26 mouse cellular contexts compared by ENCODE assay signal in the genomic region with DNA sequence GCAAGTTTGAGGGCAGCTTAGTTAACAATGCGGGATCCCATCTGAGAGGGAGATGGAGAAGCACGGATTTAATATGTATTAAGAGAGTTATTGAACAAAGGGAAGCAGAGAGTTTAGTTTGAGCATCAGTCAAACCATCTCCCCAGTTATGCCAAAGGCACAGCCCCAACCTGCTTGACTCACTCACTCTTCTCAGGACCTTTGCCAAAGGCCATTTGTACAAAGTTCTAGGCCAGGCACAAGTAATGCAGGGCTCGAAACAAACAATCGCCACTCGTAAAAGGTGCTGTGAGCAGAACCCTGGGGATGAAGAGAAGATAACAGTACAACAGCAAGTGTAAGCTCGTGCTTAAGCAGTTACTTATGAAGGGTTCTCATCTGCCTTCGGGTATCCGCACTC. TPM values are rescaled to one million over a fixed set of nuclear protein-coding genes. Genes with fewer than 3 reads are reported as not detected.
DNase-seq lines count a peak whose midpoint lies in the region; ATAC-seq and TF ChIP-seq lines count a peak whose summit lies in the region.
"Had no signal": no experiment of that assay in that cellular context is flagged by ENCODE, and none has a peak within 500 bp of the region (broad histone marks: within the 10 kb centered on the region; RNA-seq: fewer than 3 reads in every experiment).

No protein-coding gene starts in this region.

- TF ChIP-seq CTCF in liver, postnatal 0 days (IDR thresholded peaks at IDR 0.05; ENCODE audit: low read depth): no peak

- no peaks in the 10 kb centered on the region for H3K27me3 ChIP-seq in liver, postnatal 0 days (ENCODE audit: insufficient read depth, low read length)
- H3K27me3 ChIP-seq in liver, embryonic 12.5 days (replicated peaks): no peaks in the 10 kb centered on the region
- H3K27me3 ChIP-seq in embryonic facial prominence, embryonic 10.5 days (replicated peaks; ENCODE audit: low read depth, poor library complexity, severe bottlenecking): no peaks in the 10 kb centered on the region
- H3K27me3 ChIP-seq: embryonic facial prominence, embryonic 12.5 days; forebrain, embryonic 13.5 days; forebrain, embryonic 15.5 days had no signal

- 84% methylated on average over 8 of the region's 8 CpGs for WGBS in liver, postnatal 0 days (ENCODE audit: insufficient replicate concordance)
- 89% methylated on average over 8 of the region's 8 CpGs for WGBS in liver, embryonic 12.5 days (ENCODE audit: insufficient replicate concordance)
- 87% methylated on average over 8 of the region's 8 CpGs for WGBS in embryonic facial prominence, embryonic 10.5 days

- peaks cover 6% of the 10 kb centered on the region for H3K4me1 ChIP-seq in liver, postnatal 0 days (ENCODE audit: insufficient read depth)
- H3K4me1 ChIP-seq in liver, embryonic 12.5 days: no peaks in the 10 kb centered on the region
- H3K4me1 ChIP-seq in embryonic facial prominence, embryonic 10.5 days: no peaks in the 10 kb centered on the region
- H3K4me1 ChIP-seq: embryonic facial prominence, embryonic 12.5 days; forebrain, embryonic 13.5 days; forebrain, embryonic 15.5 days had no signal

- H3K27ac ChIP-seq in liver, postnatal 0 days (ENCODE audit: low read depth): no peak overlapping the region
- H3K27ac ChIP-seq in liver, embryonic 12.5 days: no peak overlapping the region
- H3K27ac ChIP-seq in embryonic facial prominence, embryonic 10.5 days (replicated peaks): no peak overlapping the region
- H3K27ac ChIP-seq: embryonic facial prominence, embryonic 12.5 days; forebrain, embryonic 13.5 days; forebrain, embryonic 15.5 days had no signal

- no peak overlapping the region for H3K4me3 ChIP-seq in liver, postnatal 0 days (ENCODE audit: low read depth, low read length)
- no peak overlapping the region for H3K4me3 ChIP-seq in liver, embryonic 12.5 days
- no peak overlapping the region for H3K4me3 ChIP-seq in embryonic facial prominence, embryonic 10.5 days
- H3K4me3 ChIP-seq: embryonic facial prominence, embryonic 12.5 days; forebrain, embryonic 13.5 days; forebrain, embryonic 15.5 days had no signal

- H3K4me2 ChIP-seq in liver, postnatal 0 days (ENCODE audit: low read depth, low read length): no peak overlapping the region
- no peak overlapping the region for H3K4me2 ChIP-seq in liver, embryonic 12.5 days
- H3K4me2 ChIP-seq: embryonic facial prominence, embryonic 12.5 days; forebrain, embryonic 13.5 days; forebrain, embryonic 15.5 days had no signal

- ATAC-seq in liver, postnatal 0 days: no peak
- ATAC-seq in liver, embryonic 12.5 days: no peak
- ATAC-seq: forebrain, embryonic 13.5 days; forebrain, embryonic 15.5 days; forebrain, postnatal 0 days had no signal

- H3K9ac ChIP-seq in liver, postnatal 0 days (replicated peaks): 0 out of 2 replicates have a peak overlapping the region, but pooled peaks have one; percentile 12
- no peak overlapping the region for H3K9ac ChIP-seq in liver, embryonic 12.5 days
- H3K9ac ChIP-seq: embryonic facial prominence, embryonic 12.5 days; forebrain, embryonic 13.5 days; forebrain, embryonic 15.5 days; forebrain, postnatal 0 days had no signal

- H3K9me3 ChIP-seq in liver, postnatal 0 days (ENCODE audit: low read length): no peaks in the 10 kb centered on the region
- H3K9me3 ChIP-seq in liver, embryonic 12.5 days (replicated peaks): no peaks in the 10 kb centered on the region
- no peaks in the 10 kb centered on the region for H3K9me3 ChIP-seq in embryonic facial prominence, embryonic 10.5 days
- H3K9me3 ChIP-seq: embryonic facial prominence, embryonic 12.5 days; forebrain, embryonic 13.5 days; forebrain, embryonic 15.5 days had no signal

- H3K36me3 ChIP-seq in liver, postnatal 0 days (replicated peaks; ENCODE audit: insufficient read depth, low read length): peaks cover 8% of the 10 kb centered on the region
- H3K36me3 ChIP-seq in liver, embryonic 12.5 days: peaks cover 52% of the 10 kb centered on the region
- H3K36me3 ChIP-seq in embryonic facial prominence, embryonic 10.5 days (replicated peaks): peaks cover 59% of the 10 kb centered on the region
- H3K36me3 ChIP-seq: forebrain, embryonic 15.5 days had no signal

- no peak for TF ChIP-seq EP300 in liver, postnatal 0 days (IDR thresholded peaks at IDR 0.05; ENCODE audit: low read depth)

- DNase-seq in adrenal gland, adult 2 months: peak; percentile 59
- DNase-seq in adrenal gland, postnatal 4 days (ENCODE audit: low spot score in 2 of 2): no peak
- peak; percentile 20 to 34 for DNase-seq in adrenal gland, postnatal 36 days
- DNase-seq in adrenal gland, postnatal 10 days: no peak
- DNase-seq in liver, postnatal 0 days: no peak
- DNase-seq in embryonic facial prominence, embryonic 10.5 days (ENCODE audit: low spot score): peak; percentile 5
- DNase-seq: adrenal gland, postnatal 25 days; B cell, adult 2 months; cerebellum, adult 11 months; cerebellum, adult 18-20 months; cerebellum, adult 8-10 months; cerebellum, adult 9-11 months; cerebellum, postnatal 14 days; cerebellum, postnatal 36 days; embryo, embryonic 11 days; forebrain, postnatal 0 days had no signal

RNA-seq across cellular contexts. Expression of gene Tmem59, which starts 25.6 kb away (rescaled TPM):
- total RNA-seq in adrenal gland, adult 2 months (2021): 100 to 1,000 TPM; 274 to 379 TPM
- polyA plus RNA-seq in adrenal gland, adult 2 months (2012; rRNA removed): 746 and 999 TPM in 2 replicates
- total RNA-seq in adrenal gland, postnatal 4 days (2021): 100 to 1,000 TPM; 332 to 354 TPM
- 100 to 1,000 TPM; 345 to 431 TPM for total RNA-seq in adrenal gland, postnatal 36 days (2021)
- total RNA-seq in adrenal gland, postnatal 10 days (2021): 100 to 1,000 TPM; 288 to 289 TPM
- 282 and 296 TPM in 2 replicates for polyA plus RNA-seq in liver, postnatal 0 days (2015; fragmentation: Nextera tagmentation; extraction: Ambion mirVana)
- 159 and 165 TPM in 2 replicates for polyA plus RNA-seq in liver, embryonic 12.5 days (2016; fragmentation: Nextera tagmentation; extraction: Ambion mirVana)
- polyA plus RNA-seq in embryonic facial prominence, embryonic 10.5 days (2016; fragmentation: Nextera tagmentation; extraction: Ambion mirVana): 266 and 281 TPM in 2 replicates

RNA-seq across cellular contexts. Expression of gene Tceanc2, which starts 26.3 kb away (rescaled TPM):
- 10 to 100 TPM; 22.7 to 26.7 TPM for total RNA-seq in adrenal gland, adult 2 months (2021)
- 5.3 and 5.4 TPM in 2 replicates for polyA plus RNA-seq in adrenal gland, adult 2 months (2012; rRNA removed)
- 10 to 100 TPM; 28.4 to 34.3 TPM for total RNA-seq in adrenal gland, postnatal 4 days (2021)
- 10 to 100 TPM; 20.2 to 27.3 TPM for total RNA-seq in adrenal gland, postnatal 36 days (2021)
- 10 to 100 TPM; 22.4 to 22.8 TPM for total RNA-seq in adrenal gland, postnatal 10 days (2021)
- polyA plus RNA-seq in liver, postnatal 0 days (2015; fragmentation: Nextera tagmentation; extraction: Ambion mirVana): 12.7 TPM in 2 replicates
- polyA plus RNA-seq in liver, embryonic 12.5 days (2016; fragmentation: Nextera tagmentation; extraction: Ambion mirVana): 11.8 and 13.8 TPM in 2 replicates
- 20.7 and 42.7 TPM in 2 replicates for polyA plus RNA-seq in embryonic facial prominence, embryonic 10.5 days (2016; fragmentation: Nextera tagmentation; extraction: Ambion mirVana)

RNA-seq across cellular contexts. Expression of gene Cdcp2, which starts 55.9 kb away (rescaled TPM):
- not detected for total RNA-seq in adrenal gland, adult 2 months (2021)
- polyA plus RNA-seq in adrenal gland, adult 2 months (2012; rRNA removed): 0.06 and 0.08 TPM in 2 replicates
- under 1 TPM in 1 of 2 experiments, not detected in 1; 0.14 TPM for total RNA-seq in adrenal gland, postnatal 4 days (2021)
- not detected for total RNA-seq in adrenal gland, postnatal 36 days (2021)
- total RNA-seq in adrenal gland, postnatal 10 days (2021): under 1 TPM in 1 of 2 experiments, not detected in 1; 0.12 TPM
- polyA plus RNA-seq in liver, postnatal 0 days (2015; fragmentation: Nextera tagmentation; extraction: Ambion mirVana): not detected in 2 replicates
- polyA plus RNA-seq in liver, embryonic 12.5 days (2016; fragmentation: Nextera tagmentation; extraction: Ambion mirVana): not detected in 2 replicates
- 0.21 and 0.22 TPM in 2 replicates for polyA plus RNA-seq in embryonic facial prominence, embryonic 10.5 days (2016; fragmentation: Nextera tagmentation; extraction: Ambion mirVana)
- total RNA-seq: adrenal gland, postnatal 25 days; common myeloid progenitor, adult 5-6 weeks; forebrain, postnatal 0 days; MEL had no signal
- polyA plus RNA-seq: forebrain, embryonic 13.5 days; forebrain, embryonic 15.5 days; forebrain, postnatal 0 days had no signal

RNA-seq across cellular contexts. Expression of gene Ldlrad1, which starts 56.4 kb away (rescaled TPM):
- not detected for total RNA-seq in adrenal gland, adult 2 months (2021)
- 0.15 and 0.45 TPM in 2 replicates for polyA plus RNA-seq in adrenal gland, adult 2 months (2012; rRNA removed)
- total RNA-seq in adrenal gland, postnatal 4 days (2021): not detected
- not detected for total RNA-seq in adrenal gland, postnatal 36 days (2021)
- under 1 TPM in 1 of 2 experiments, not detected in 1; 0.27 TPM for total RNA-seq in adrenal gland, postnatal 10 days (2021)
- not detected in 2 replicates for polyA plus RNA-seq in liver, postnatal 0 days (2015; fragmentation: Nextera tagmentation; extraction: Ambion mirVana)
- polyA plus RNA-seq in liver, embryonic 12.5 days (2016; fragmentation: Nextera tagmentation; extraction: Ambion mirVana): not detected in 2 replicates
- not detected in 2 replicates for polyA plus RNA-seq in embryonic facial prominence, embryonic 10.5 days (2016; fragmentation: Nextera tagmentation; extraction: Ambion mirVana)
- total RNA-seq: common myeloid progenitor, adult 5-6 weeks; ES-E14; forebrain, postnatal 0 days had no signal
- polyA plus RNA-seq: brain, embryonic 14.5 days; embryonic facial prominence, embryonic 12.5 days; embryonic facial prominence, embryonic 14.5 days; forebrain, embryonic 11.5 days; forebrain, embryonic 13.5 days; forebrain, embryonic 15.5 days; forebrain, postnatal 0 days had no signal

Comparison
In these comparisons a context has a peak if more than half of its experiments do, and no peak if none do; other contexts are left out.
1. DNase-seq: peak in adrenal gland, adult 2 months (single experiment), adrenal gland, postnatal 36 days (2 of 2) and embryonic facial prominence, embryonic 10.5 days (single experiment); none in adrenal gland, postnatal 4 days (0 of 2), adrenal gland, postnatal 10 days (single experiment) and liver, postnatal 0 days (single experiment).